Mouse (Mus musculus) thymus, postnatal 25 days (tissue): ENCODE results near the gene Rpl21.
"Not testable (repeated sequence)": the region's sequence is repeated elsewhere in the genome, so short reads cannot be mapped to it uniquely, and the experiment has no call there.

Source experiments
- DNase-seq: peaks from one replicate; pipeline ENCODE4 v3.0.0; 2022

Gene Rpl21

DNA sequence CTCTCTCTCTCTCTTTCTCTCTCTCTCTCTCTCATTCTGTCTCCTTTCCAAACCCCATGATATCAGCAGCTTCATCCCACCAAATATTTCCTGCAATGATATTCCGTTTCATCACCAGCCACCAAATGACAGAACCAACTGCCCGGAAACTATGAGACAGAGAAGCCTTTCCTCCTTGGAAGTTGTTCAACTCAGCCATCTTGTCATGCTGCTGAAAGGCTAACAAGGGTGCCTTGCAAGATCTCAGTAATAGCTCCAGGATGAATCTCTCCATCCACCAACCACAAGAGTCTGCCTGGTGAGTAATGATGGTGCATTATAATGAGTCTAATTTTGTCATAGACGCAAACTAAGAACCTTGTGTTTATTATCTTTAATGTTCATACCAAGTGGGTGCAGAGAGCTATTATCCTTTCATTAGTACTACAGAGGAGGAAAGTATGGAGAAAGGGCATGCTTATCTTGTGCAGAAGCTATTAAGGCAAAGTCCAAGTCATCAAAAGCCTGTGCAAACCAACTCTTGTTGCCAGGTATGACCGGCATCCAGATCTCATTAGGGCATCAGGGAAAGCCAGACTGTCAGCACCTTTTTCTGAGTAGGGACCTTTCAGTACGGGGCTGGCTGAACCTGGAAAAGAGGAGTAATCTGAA is 40.4 kb downstream of the Rpl21 start:
- no peak for DNase-seq

DNA sequence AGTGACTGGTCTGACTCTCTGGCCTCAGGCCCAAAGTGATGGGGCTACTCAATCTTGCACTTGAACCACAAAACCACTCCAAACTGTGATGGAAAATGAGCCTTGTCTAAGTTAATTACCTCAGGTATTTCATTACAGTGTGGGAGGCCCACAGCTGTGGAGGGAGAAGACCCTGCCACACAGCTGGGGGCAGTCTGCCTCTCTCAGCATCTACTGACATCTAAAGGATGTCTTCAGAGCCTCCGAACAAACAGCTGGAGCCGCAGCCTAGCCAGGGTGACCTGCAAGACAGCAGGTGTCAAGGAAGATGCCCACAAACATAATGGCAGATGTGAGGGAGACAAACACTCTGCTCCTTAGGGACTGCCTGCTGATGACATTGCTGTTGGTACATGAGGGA is 43.3 kb downstream of the Rpl21 start:
- DNase-seq: no peak

DNA sequence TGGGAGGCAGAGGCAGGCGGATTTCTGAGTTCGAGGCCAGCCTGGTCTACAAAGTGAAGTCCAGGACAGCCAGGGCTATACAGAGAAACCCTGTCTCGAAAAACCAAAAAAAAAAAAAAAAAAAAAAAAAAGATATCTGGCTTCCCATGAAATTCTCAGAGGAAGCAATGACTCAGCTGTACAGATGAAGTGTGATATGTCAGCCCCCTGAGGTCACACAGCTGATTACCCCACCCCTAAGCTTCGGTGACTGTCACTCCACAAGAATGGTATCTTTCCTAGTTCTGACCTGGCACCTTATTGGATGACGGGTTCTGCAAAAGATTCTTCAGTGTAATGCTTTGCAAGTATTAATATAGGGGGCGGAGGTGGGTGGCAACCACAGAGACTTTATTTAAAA is 45.2 kb downstream of the Rpl21 start:
- DNase-seq: not testable (repeated sequence)

DNA sequence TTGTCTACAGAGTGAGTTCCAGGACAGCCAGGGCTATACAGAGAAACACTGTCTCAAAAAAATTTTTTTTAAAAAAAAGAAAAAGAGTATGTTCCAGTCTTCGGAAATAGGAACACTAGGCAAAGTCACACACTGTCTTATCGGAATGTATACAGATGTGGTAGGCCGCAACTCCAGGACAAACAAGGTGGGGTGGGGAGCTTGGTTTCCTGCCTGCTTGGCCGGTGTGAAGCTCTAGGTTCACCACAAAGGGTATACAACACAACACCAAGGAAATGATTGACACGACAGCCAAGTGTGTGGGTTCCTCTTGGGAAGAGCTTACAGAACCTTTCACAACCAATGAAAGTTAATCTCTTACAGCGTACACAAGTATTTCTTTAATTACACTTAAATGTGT is 49.6 kb downstream of the Rpl21 start:
- no peak for DNase-seq

DNA sequence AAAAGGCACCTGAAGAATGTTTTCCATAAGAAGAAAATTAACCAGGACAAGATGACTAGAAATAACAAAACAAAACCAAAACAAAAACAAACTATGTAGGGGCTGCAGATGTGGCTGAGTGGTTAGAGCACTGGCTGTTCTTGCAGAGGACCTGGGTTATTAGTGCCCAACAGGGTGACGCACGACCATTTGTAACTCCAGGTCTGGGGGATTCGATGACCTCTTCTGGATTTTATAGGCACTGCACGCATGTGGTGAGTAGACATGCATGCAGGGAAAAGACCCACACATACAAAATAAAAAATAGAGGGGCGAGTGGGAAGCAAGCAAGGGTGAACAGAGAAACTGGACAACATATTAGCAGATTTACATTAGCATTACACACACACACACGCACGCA is 50.4 kb downstream of the Rpl21 start:
- DNase-seq: no peak

DNA sequence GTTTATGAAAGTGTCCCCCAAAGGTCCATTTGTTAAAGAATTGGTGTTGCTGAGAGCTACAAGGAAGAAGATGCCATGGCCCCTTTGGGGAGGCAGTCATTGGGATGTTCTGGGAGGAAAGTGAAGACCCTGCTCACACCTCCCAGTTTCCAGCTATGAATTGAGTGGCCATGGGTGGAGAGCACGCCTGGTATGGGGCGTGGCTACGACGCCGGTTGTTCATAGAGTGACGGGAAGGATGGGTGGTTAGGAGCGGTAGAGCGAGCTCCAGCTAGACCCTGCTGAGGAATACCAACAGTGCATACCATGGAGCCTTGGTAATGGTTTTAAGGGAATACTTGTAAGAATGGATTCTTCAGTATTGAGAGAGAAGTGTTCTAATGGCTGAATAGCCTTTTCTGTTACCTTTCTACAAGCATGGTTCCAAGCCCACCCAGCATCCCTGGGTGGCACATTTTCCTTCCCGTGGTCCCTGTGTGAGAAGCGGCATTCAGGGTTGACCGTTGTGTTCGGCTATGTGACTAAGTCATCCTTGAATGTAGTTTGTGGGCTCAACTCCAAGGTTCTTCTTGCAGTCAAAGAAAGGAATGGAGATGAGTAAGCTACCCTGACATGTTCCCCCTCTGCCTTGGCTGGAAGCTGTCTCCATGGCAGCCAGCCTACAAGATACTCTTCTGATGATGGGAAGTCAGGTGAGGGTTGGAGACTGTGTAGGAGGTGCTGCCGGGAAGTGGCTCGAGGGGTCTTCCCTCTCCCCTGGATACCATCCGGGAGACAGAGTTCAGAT is 51.0 kb downstream of the Rpl21 start:
- no peak for DNase-seq
